Mouse (Mus musculus) lung, postnatal 10 days (tissue): ENCODE data around the gene Gas2l1.

Source experiments
- DNase-seq: peaks from one replicate; pipeline ENCODE4 v3.0.0; 2021

Gene Gas2l1

GRCm38 (mm10) chr11:5041144-5041780 is 23.9 kb downstream of the Gas2l1 start:
- DNase-seq, result no peak

GRCm38 (mm10) chr11:5040585-5040984 is 24.5 kb downstream of the Gas2l1 start:
- no peak for DNase-seq

DNA sequence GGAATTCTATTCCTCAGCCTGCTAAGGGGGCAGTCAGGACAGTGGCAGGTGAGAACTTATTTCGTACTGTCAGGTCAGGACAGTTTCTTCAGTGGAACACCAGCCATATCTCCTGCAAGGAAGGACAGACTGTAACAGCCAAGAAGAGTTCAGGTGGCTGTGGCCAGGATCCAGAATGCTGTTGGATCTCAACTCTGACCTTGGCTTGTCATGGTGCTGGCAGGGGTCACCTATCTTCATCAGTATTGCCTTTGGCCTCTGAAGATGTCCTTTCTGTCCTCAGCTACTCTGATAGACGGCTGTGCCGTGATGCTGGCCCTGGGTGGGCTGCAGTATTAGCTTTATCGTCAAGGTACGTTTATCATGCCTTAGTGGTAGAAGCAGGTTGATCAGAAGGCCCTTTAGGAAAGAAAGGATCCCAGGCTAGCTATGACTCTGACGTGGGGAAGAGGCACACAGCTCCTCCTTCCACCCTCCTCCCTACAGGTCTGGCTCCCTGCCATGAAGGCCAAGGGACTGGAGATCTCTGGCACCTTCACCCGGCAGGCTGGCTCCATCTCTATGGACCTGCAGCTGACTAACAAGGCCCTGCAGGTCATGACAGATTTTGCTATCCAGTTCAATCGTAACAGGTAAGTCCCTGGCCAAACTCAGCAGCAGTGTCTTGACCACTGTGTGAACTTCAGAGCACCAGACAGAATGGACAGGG is 27.8 kb downstream of the Gas2l1 start:
- no peak for DNase-seq

DNA sequence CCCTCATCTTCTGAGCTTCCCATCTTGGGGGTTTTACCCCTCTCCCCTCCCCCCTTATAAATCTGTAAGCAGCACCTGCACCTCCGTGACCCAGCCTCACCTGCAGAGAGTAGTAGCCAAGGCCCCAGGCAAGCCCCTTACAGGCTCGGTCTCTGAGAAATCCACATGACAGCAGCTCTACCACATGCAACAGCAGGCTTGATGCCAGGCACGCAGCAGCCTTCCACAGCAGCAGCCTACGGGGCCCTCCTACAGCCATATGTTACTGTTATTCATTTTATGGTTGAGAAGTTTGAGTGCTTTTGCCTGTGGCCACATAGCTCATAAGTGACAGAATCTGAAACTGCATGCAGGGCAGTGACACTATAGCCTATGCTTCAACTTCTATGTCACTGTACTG is 29.7 kb downstream of the Gas2l1 start:
- no peak for DNase-seq

GRCm38 (mm10) chr11:5033136-5033535 is 32.0 kb downstream of the Gas2l1 start:
- DNase-seq, result no peak

- no peak for DNase-seq
Measured at GRCm38 (mm10) chr11:5032706-5033105, 32.4 kb downstream of the Gas2l1 start.

- DNase-seq, result peak; percentile 17
Measured at GRCm38 (mm10) chr11:5028228-5028627, 36.9 kb downstream of the Gas2l1 start.

DNA sequence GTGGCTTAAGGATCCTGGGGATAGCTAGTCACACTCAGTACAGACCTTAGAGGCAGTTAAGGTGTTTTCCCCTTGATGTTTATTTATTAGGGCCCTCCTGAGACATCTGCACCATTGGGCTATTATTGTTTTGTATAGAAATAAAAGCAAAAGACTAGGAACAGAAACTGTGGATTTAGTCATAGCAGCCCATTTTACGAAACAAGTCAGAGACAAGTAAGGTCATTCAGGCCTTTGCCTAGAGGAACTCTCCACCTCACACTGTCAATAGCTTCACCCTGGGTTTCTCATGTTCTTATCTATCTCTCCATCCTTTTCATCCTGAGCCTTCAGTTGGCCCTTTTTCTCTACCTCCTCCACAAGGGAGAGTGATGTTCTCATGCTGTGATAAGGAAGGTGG is 40.0 kb downstream of the Gas2l1 start:
- DNase-seq, result no peak

DNA sequence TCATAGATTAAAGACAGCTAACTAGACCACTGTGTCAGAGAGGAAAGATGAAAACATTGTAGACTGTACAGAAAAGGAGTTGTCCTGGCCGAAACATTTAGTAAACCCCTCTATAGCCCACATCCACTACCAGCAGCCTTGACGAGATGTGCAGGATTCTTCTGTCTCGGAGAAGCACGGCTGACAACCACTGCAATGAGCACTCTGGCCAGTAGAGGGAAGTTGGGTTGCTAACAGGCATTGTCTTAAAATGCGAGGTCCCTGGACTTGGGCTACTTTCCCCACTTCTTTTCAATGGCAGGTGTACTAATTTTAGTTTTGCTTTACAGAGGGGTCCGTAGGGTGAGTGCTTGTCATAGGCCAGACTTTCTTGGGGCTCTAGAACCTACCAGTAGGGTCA is 47.6 kb downstream of the Gas2l1 start:
- DNase-seq, result peak; percentile 43

DNA sequence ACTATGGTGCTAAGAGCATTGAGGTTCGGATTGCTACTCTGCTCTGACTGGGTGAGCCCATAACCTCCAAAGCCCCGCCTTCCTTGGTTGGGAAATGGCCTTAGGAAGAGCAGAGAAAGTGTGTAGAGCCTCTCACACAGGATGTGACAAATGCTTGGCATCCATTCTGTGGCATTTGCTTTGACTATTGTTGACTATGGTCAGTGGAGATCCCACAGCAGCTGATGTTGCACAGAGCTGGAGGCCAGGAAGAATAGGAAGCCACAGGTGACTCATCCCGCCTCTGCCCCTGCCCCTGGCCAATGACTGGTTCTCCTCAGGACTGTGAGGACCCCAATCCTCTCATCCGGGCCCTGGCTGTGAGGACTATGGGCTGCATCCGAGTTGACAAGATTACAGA is 48.8 kb downstream of the Gas2l1 start:
- DNase-seq, result no peak

DNA sequence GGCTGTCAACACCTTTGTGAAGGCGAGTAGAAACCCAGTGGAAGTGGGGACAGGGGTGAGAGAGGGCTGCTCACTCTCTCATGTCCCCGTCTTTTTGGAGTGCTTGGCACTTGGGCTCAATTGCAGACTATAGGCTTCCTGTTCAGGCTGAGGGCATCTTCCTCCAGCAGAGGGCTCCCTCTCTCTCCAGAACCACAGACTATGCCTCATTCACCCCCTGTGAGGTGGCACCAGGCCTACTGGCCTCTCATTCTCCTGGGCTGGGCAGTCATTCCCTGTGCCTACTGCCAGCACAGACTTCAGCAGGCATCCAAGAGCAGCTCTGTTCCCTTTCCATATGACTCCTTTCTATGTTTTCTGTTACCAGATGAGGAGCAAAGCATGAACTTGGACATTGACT is 49.4 kb downstream of the Gas2l1 start:
- DNase-seq, result peak; percentile 75

DNA sequence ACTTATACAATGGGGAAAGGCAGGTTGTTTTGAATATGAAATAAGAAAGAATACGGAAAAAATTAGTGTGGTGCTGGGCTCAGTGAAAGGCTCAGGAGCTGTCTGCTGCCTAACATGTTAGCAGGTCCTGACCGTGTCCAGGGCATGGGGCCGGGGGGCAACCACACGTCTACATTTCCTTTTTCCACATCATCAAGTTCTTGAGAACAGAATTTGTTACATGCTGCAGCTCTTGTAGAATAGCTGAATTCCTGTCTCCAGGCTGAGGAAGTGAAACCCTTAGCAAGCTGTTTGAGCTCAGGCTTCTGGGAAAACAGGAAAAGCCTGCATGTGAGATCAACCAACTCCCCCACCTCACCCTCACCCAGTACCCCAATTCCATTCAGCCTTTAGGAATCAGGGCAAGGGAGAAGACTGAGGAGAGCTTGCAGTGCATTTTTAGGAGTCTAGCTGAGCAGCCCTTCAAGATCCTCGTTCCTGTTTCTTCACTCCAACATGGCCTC is 52.9 kb downstream of the Gas2l1 start:
- no peak for DNase-seq

GRCm38 (mm10) chr11:5011480-5011879 is 53.6 kb downstream of the Gas2l1 start:
- DNase-seq, result no peak

DNA sequence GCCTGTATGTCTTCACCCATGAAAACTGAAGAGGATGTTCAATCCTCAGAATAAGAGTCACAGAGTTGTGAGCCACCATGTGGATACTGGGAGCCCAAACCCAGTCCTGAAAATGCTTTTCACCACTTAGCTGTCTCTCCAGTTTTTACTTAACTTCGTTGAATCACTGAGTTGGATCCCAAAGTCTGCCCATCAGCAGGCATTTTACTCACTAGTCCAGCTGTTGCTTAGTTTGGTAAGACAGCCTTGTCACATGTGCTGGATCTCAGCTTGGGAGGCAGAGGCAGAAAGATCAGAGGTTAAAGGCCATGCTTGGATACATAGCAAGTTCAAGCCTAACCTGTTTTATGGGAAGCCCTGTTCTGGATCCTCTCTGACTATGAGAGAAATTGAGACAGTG is 54.9 kb downstream of the Gas2l1 start:
- no peak for DNase-seq

GRCm38 (mm10) chr11:5009354-5010074 is 55.6 kb downstream of the Gas2l1 start:
- no peak for DNase-seq

- DNase-seq, result no peak
Measured at GRCm38 (mm10) chr11:5008867-5009266, 56.3 kb downstream of the Gas2l1 start.

- DNase-seq, result peak; percentile 54
Measured at GRCm38 (mm10) chr11:5007186-5007585, 57.9 kb downstream of the Gas2l1 start.

- DNase-seq, result no peak
Measured at GRCm38 (mm10) chr11:5005528-5005927, 59.6 kb downstream of the Gas2l1 start.
